8 mouse cellular contexts compared by ENCODE assay signal in genomic region chr3:48846049-48846653, GRCm38 (mm10).
A peak's percentile ranks its signal among the peaks of the same experiment; 100 is the strongest.
DNase-seq lines count a peak whose midpoint lies in the region; ATAC-seq and TF ChIP-seq lines count a peak whose summit lies in the region.

No protein-coding gene starts in this region.

- CTCF ChIA-PET in Patski (lab: Charles Lee): no interaction called here

- no peak for ATAC-seq in heart, postnatal 0 days (ENCODE audit: insufficient read depth, low read depth)
- ATAC-seq in Patski: no peak
- ATAC-seq in midbrain, postnatal 0 days (ENCODE audit: low FRiP score): no peak

- H3K4me1 ChIP-seq in heart, postnatal 0 days (ENCODE audit: control insufficient read depth, insufficient read depth): no peaks in the 10 kb centered on the region
- no peaks in the 10 kb centered on the region for H3K4me1 ChIP-seq in heart, embryonic 10.5 days
- no peaks in the 10 kb centered on the region; the same call in 1 of the 2 replicates for H3K4me1 ChIP-seq in cortical plate, adult 2 months (ENCODE audit: control insufficient read depth, insufficient read depth, low read length)
- no peaks in the 10 kb centered on the region for H3K4me1 ChIP-seq in midbrain, postnatal 0 days (ENCODE audit: insufficient read depth, low read length)

- DNase-seq in heart, postnatal 0 days (ENCODE audit: low spot score): peak; percentile 50
- no peak for DNase-seq in heart, embryonic 10.5 days (ENCODE audit: low spot score)
- DNase-seq in Patski (ENCODE audit: low read depth, low spot score): peak; percentile 4
- peak; percentile 48 to 69 for DNase-seq in heart, postnatal 14 days
- peak; percentile 5 to 50 for DNase-seq in left cerebral cortex, adult 8-10 months (ENCODE audit: low spot score in 2 of 2)
- peak; percentile 95 for DNase-seq in midbrain, postnatal 0 days (ENCODE audit: low spot score)
- peak; percentile 7 for DNase-seq in yolk sac, embryonic 10.5 days (ENCODE audit: low spot score)

- H3K4me3 ChIP-seq in heart, postnatal 0 days (ENCODE audit: low read depth, low read length): no peak overlapping the region
- H3K4me3 ChIP-seq in heart, embryonic 10.5 days: no peak overlapping the region
- no peak overlapping the region for H3K4me3 ChIP-seq in cortical plate, adult 2 months (ENCODE audit: insufficient read depth, low read length)
- no peak overlapping the region for H3K4me3 ChIP-seq in midbrain, postnatal 0 days (ENCODE audit: low read depth, low read length)

- H3K9ac ChIP-seq in heart, postnatal 0 days (replicated peaks; ENCODE audit: low read depth, low read length): no peak overlapping the region
- no peak overlapping the region for H3K9ac ChIP-seq in midbrain, postnatal 0 days (replicated peaks; ENCODE audit: low read length, poor library complexity, severe bottlenecking)

- H3K27ac ChIP-seq in heart, postnatal 0 days (ENCODE audit: low read depth): no peak overlapping the region
- H3K27ac ChIP-seq in heart, embryonic 10.5 days: no peak overlapping the region
- no peak overlapping the region for H3K27ac ChIP-seq in cortical plate, adult 2 months (ENCODE audit: insufficient read depth, low read length)
- H3K27ac ChIP-seq in midbrain, postnatal 0 days (ENCODE audit: low read depth, low read length): no peak overlapping the region

- no peaks in the 10 kb centered on the region for H3K9me3 ChIP-seq in heart, postnatal 0 days (replicated peaks; ENCODE audit: control insufficient read depth, low read length)
- no peaks in the 10 kb centered on the region for H3K9me3 ChIP-seq in heart, embryonic 10.5 days
- H3K9me3 ChIP-seq in midbrain, postnatal 0 days (ENCODE audit: low read length): no peaks in the 10 kb centered on the region

- no peak for TF ChIP-seq POLR2A in cortical plate, adult 2 months (IDR thresholded peaks at IDR 0.05; ENCODE audit: extremely low read depth, insufficient read depth, low read length)

- in situ Hi-C loops in Patski (cut with MboI; ENCODE audit: low pct_unique_long_range_greater_than_20kb): no loop called here

- H3K4me2 ChIP-seq in heart, postnatal 0 days (ENCODE audit: low read depth, low read length): no peak overlapping the region
- H3K4me2 ChIP-seq in midbrain, postnatal 0 days (ENCODE audit: low read depth, low read length, poor library complexity, severe bottlenecking): 0 out of 2 replicates have a peak overlapping the region, but pooled peaks have one; percentile 12

- no peaks in the 10 kb centered on the region for H3K36me3 ChIP-seq in heart, postnatal 0 days (replicated peaks; ENCODE audit: control insufficient read depth, insufficient read depth, low read length)
- H3K36me3 ChIP-seq in heart, embryonic 10.5 days: no peaks in the 10 kb centered on the region
- H3K36me3 ChIP-seq in midbrain, postnatal 0 days (ENCODE audit: insufficient read depth, low read length): no peaks in the 10 kb centered on the region

- no peak for TF ChIP-seq EP300 in heart, postnatal 0 days (IDR thresholded peaks at IDR 0.05; ENCODE audit: low read depth)

- WGBS in heart, postnatal 0 days: 49% methylated on average over 6 of the region's 6 CpGs
- WGBS in heart, embryonic 10.5 days: 61% methylated on average over 6 of the region's 6 CpGs
- 29% methylated on average over 6 of the region's 6 CpGs for WGBS in midbrain, postnatal 0 days

- POLR2A ChIA-PET in Patski (lab: Charles Lee): no interaction called here

- H3K27me3 ChIP-seq in heart, postnatal 0 days (ENCODE audit: control insufficient read depth, insufficient read depth, low read length): no peaks in the 10 kb centered on the region
- H3K27me3 ChIP-seq in heart, embryonic 10.5 days (ENCODE audit: insufficient read depth, poor library complexity, severe bottlenecking): no peaks in the 10 kb centered on the region
- peaks cover 10% of the 10 kb centered on the region for H3K27me3 ChIP-seq in Patski
- H3K27me3 ChIP-seq in midbrain, postnatal 0 days (ENCODE audit: insufficient read depth, low read length): no peaks in the 10 kb centered on the region

- intact Hi-C loops in heart, postnatal 14 days (cut with DNase I): no loop called here

- TF ChIP-seq CTCF in heart, postnatal 0 days (IDR thresholded peaks at IDR 0.05; ENCODE audit: low read depth): peak; percentile 70
- peak; percentile 64 for TF ChIP-seq CTCF in Patski (IDR thresholded peaks at IDR 0.05)
- peak; percentile 33; the same call in 1 of the 2 replicates for TF ChIP-seq CTCF in cortical plate, adult 2 months (IDR thresholded peaks at IDR 0.05; ENCODE audit: extremely low read depth, insufficient read depth, low read length)
- peak; percentile 87 for TF ChIP-seq CTCF in midbrain, postnatal 0 days (IDR thresholded peaks at IDR 0.05)

Comparison
In these comparisons a context has a peak if more than half of its experiments do, and no peak if none do; other contexts are left out.
1. CTCF ChIP-seq: peak in every context shown above with its lines; median percentile 87 in midbrain, postnatal 0 days; 70 in heart, postnatal 0 days; 64 in Patski; 33 in cortical plate, adult 2 months.